Mouse (Mus musculus): ENCODE measurements around the gene Mtmr3. TPM values are rescaled to one million over a fixed set of nuclear protein-coding genes. Genes with fewer than 3 reads are reported as not detected.
A peak's percentile ranks its signal among the peaks of the same experiment; 100 is the strongest.

Gene Mtmr3
- polyA plus RNA-seq, 1 experiment from 2014 or later, result 32.8 TPM

GRCm38 (mm10) chr11:4629861-4630280 is 35.2 kb upstream of the Mtmr3 start:
- H3K27ac ChIP-seq (ENCODE audit: low read depth, low read length), result no peak overlapping the region
- H3K9me3 ChIP-seq (ENCODE audit: control insufficient read depth, low read length), result no peaks in the 10 kb centered on the region
- no peak for ATAC-seq (ENCODE audit: low read depth)
- no peaks in the 10 kb centered on the region for H3K36me3 ChIP-seq (ENCODE audit: control insufficient read depth, insufficient read depth, low read length)
- H3K27me3 ChIP-seq (ENCODE audit: control insufficient read depth, insufficient read depth, low read length), result no peaks in the 10 kb centered on the region
- H3K4me1 ChIP-seq (ENCODE audit: control insufficient read depth, insufficient read depth, low read length), result no peaks in the 10 kb centered on the region
- WGBS, result 58% methylated on average over 8 of the region's 8 CpGs
- no peak overlapping the region for H3K9ac ChIP-seq (replicated peaks; ENCODE audit: low read depth, low read length)
- no peak overlapping the region for H3K4me3 ChIP-seq (ENCODE audit: low read depth, low read length)
- H3K4me2 ChIP-seq (ENCODE audit: low read depth, low read length), result no peak overlapping the region

- H3K9ac ChIP-seq (replicated peaks; ENCODE audit: low read depth, low read length), result no peak overlapping the region
- no peaks in the 10 kb centered on the region for H3K9me3 ChIP-seq (ENCODE audit: control insufficient read depth, low read length)
- no peak overlapping the region for H3K27ac ChIP-seq (ENCODE audit: low read depth, low read length)
- no peak overlapping the region for H3K4me3 ChIP-seq (ENCODE audit: low read depth, low read length)
- no peak overlapping the region for H3K4me2 ChIP-seq (ENCODE audit: low read depth, low read length)
- H3K27me3 ChIP-seq (ENCODE audit: control insufficient read depth, insufficient read depth, low read length), result no peaks in the 10 kb centered on the region
- WGBS, result 62% methylated on average over 7 of the region's 7 CpGs
- no peaks in the 10 kb centered on the region for H3K36me3 ChIP-seq (ENCODE audit: control insufficient read depth, insufficient read depth, low read length)
- ATAC-seq (ENCODE audit: low read depth), result no peak
- H3K4me1 ChIP-seq (ENCODE audit: control insufficient read depth, insufficient read depth, low read length), result no peaks in the 10 kb centered on the region
Observed at GRCm38 (mm10) chr11:4627636-4628035, 33.0 kb upstream of the Mtmr3 start.

GRCm38 (mm10) chr11:4625931-4626330 is 31.3 kb upstream of the Mtmr3 start:
- no peaks in the 10 kb centered on the region for H3K9me3 ChIP-seq (ENCODE audit: control insufficient read depth, low read length)
- no peaks in the 10 kb centered on the region for H3K4me1 ChIP-seq (ENCODE audit: control insufficient read depth, insufficient read depth, low read length)
- H3K9ac ChIP-seq (replicated peaks; ENCODE audit: low read depth, low read length), result no peak overlapping the region
- peak overlapping the region; percentile 34; the same call in 1 of the 2 replicates for H3K27ac ChIP-seq (ENCODE audit: low read depth, low read length)
- no peak overlapping the region for H3K4me3 ChIP-seq (ENCODE audit: low read depth, low read length)
- ATAC-seq (ENCODE audit: low read depth), result no peak
- H3K4me2 ChIP-seq (ENCODE audit: low read depth, low read length), result no peak overlapping the region
- H3K36me3 ChIP-seq (ENCODE audit: control insufficient read depth, insufficient read depth, low read length), result no peaks in the 10 kb centered on the region
- H3K27me3 ChIP-seq (ENCODE audit: control insufficient read depth, insufficient read depth, low read length), result no peaks in the 10 kb centered on the region
- 68% methylated on average over 7 of the region's 7 CpGs for WGBS

GRCm38 (mm10) chr11:4622997-4623396 is 28.3 kb upstream of the Mtmr3 start:
- Histone ChIP-seq H3K4me1 (ENCODE audit: control insufficient read depth, insufficient read depth, low read length) (no peaks in the 10 kb centered on the region), H3K4me3 (ENCODE audit: low read depth, low read length) (no peak overlapping the region), H3K27ac (ENCODE audit: low read depth, low read length) (no peak overlapping the region), H3K9me3 (ENCODE audit: control insufficient read depth, low read length) (no peaks in the 10 kb centered on the region), H3K36me3 (ENCODE audit: control insufficient read depth, insufficient read depth, low read length) (no peaks in the 10 kb centered on the region), H3K27me3 (ENCODE audit: control insufficient read depth, insufficient read depth, low read length) (no peaks in the 10 kb centered on the region), H3K9ac (replicated peaks; ENCODE audit: low read depth, low read length) (no peak overlapping the region), H3K4me2 (ENCODE audit: low read depth, low read length) (no peak overlapping the region)
- WGBS, result 58% methylated on average over 5 of the region's 5 CpGs
- peak; percentile 44; the same call in 1 of the 2 replicates for ATAC-seq (ENCODE audit: low read depth)

GRCm38 (mm10) chr11:4622442-4622986 is 27.9 kb upstream of the Mtmr3 start:
- H3K4me2 ChIP-seq (ENCODE audit: low read depth, low read length), result no peak overlapping the region
- no peak overlapping the region for H3K27ac ChIP-seq (ENCODE audit: low read depth, low read length)
- H3K4me1 ChIP-seq (ENCODE audit: control insufficient read depth, insufficient read depth, low read length), result no peaks in the 10 kb centered on the region
- 59% methylated on average over 7 of the region's 7 CpGs for WGBS
- no peak overlapping the region for H3K9ac ChIP-seq (replicated peaks; ENCODE audit: low read depth, low read length)
- no peaks in the 10 kb centered on the region for H3K36me3 ChIP-seq (ENCODE audit: control insufficient read depth, insufficient read depth, low read length)
- no peaks in the 10 kb centered on the region for H3K9me3 ChIP-seq (ENCODE audit: control insufficient read depth, low read length)
- H3K4me3 ChIP-seq (ENCODE audit: low read depth, low read length), result no peak overlapping the region
- no peaks in the 10 kb centered on the region for H3K27me3 ChIP-seq (ENCODE audit: control insufficient read depth, insufficient read depth, low read length)
- peak; percentile 44; the same call in 1 of the 2 replicates for ATAC-seq (ENCODE audit: low read depth)

GRCm38 (mm10) chr11:4621866-4622265 is 27.2 kb upstream of the Mtmr3 start:
- Histone ChIP-seq H3K4me1 (ENCODE audit: control insufficient read depth, insufficient read depth, low read length) (no peaks in the 10 kb centered on the region), H3K27me3 (ENCODE audit: control insufficient read depth, insufficient read depth, low read length) (no peaks in the 10 kb centered on the region), H3K4me2 (ENCODE audit: low read depth, low read length) (no peak overlapping the region), H3K9me3 (ENCODE audit: control insufficient read depth, low read length) (no peaks in the 10 kb centered on the region), H3K4me3 (ENCODE audit: low read depth, low read length) (no peak overlapping the region), H3K9ac (replicated peaks; ENCODE audit: low read depth, low read length) (no peak overlapping the region), H3K36me3 (ENCODE audit: control insufficient read depth, insufficient read depth, low read length) (no peaks in the 10 kb centered on the region), H3K27ac (ENCODE audit: low read depth, low read length) (no peak overlapping the region)
- 70% methylated on average over 4 of the region's 4 CpGs for WGBS
- ATAC-seq (ENCODE audit: low read depth), result no peak

GRCm38 (mm10) chr11:4620501-4621108 is 25.9 kb upstream of the Mtmr3 start:
- Histone ChIP-seq H3K4me2 (ENCODE audit: low read depth, low read length) (no peak overlapping the region), H3K9ac (replicated peaks; ENCODE audit: low read depth, low read length) (no peak overlapping the region)
- WGBS, result 72% methylated on average over 13 of the region's 13 CpGs

GRCm38 (mm10) chr11:4620017-4620485 is 25.4 kb upstream of the Mtmr3 start, which contains the start of gene Gm11032:
Gene Gm11032, plus strand, starts transcription at chr11:4620067.
- H3K36me3 ChIP-seq (ENCODE audit: control insufficient read depth, insufficient read depth, low read length), result no peaks in the 10 kb centered on the region
- H3K4me1 ChIP-seq (ENCODE audit: control insufficient read depth, insufficient read depth, low read length), result no peaks in the 10 kb centered on the region
- no peak within 1 kb of the TSS for H3K4me2 ChIP-seq (ENCODE audit: low read depth, low read length)
- ATAC-seq (ENCODE audit: low read depth), result no peak
- 91% methylated on average over 16 of the region's 16 CpGs for WGBS
- no peaks in the 10 kb centered on the region for H3K9me3 ChIP-seq (ENCODE audit: control insufficient read depth, low read length)
- no peaks in the 10 kb centered on the region for H3K27me3 ChIP-seq (ENCODE audit: control insufficient read depth, insufficient read depth, low read length)
- H3K9ac ChIP-seq (replicated peaks; ENCODE audit: low read depth, low read length), result no peak within 1 kb of the TSS
- no peak within 1 kb of the TSS for H3K27ac ChIP-seq (ENCODE audit: low read depth, low read length)
- no peak within 1 kb of the TSS for H3K4me3 ChIP-seq (ENCODE audit: low read depth, low read length)

More at GRCm38 (mm10) chr11:4620501-4621108, 25.9 kb upstream of the Mtmr3 start:
- no peaks in the 10 kb centered on the region for H3K9me3 ChIP-seq (ENCODE audit: control insufficient read depth, low read length)
- no peaks in the 10 kb centered on the region for H3K36me3 ChIP-seq (ENCODE audit: control insufficient read depth, insufficient read depth, low read length)
- H3K27ac ChIP-seq (ENCODE audit: low read depth, low read length), result no peak overlapping the region
- H3K27me3 ChIP-seq (ENCODE audit: control insufficient read depth, insufficient read depth, low read length), result no peaks in the 10 kb centered on the region
- ATAC-seq (ENCODE audit: low read depth), result no peak
- no peak overlapping the region for H3K4me3 ChIP-seq (ENCODE audit: low read depth, low read length)
- H3K4me1 ChIP-seq (ENCODE audit: control insufficient read depth, insufficient read depth, low read length), result no peaks in the 10 kb centered on the region

GRCm38 (mm10) chr11:4611904-4612303 is 17.2 kb upstream of the Mtmr3 start:
- Histone ChIP-seq H3K9ac (replicated peaks; ENCODE audit: low read depth, low read length) (no peak overlapping the region), H3K4me2 (ENCODE audit: low read depth, low read length) (no peak overlapping the region), H3K27ac (ENCODE audit: low read depth, low read length) (no peak overlapping the region), H3K27me3 (ENCODE audit: control insufficient read depth, insufficient read depth, low read length) (no peaks in the 10 kb centered on the region), H3K4me1 (ENCODE audit: control insufficient read depth, insufficient read depth, low read length) (no peaks in the 10 kb centered on the region), H3K36me3 (ENCODE audit: control insufficient read depth, insufficient read depth, low read length) (no peaks in the 10 kb centered on the region), H3K9me3 (ENCODE audit: control insufficient read depth, low read length) (no peaks in the 10 kb centered on the region), H3K4me3 (ENCODE audit: low read depth, low read length) (no peak overlapping the region)
- ATAC-seq (ENCODE audit: low read depth), result no peak
- WGBS, result 74% methylated on average over 2 of the region's 2 CpGs
